Mouse (Mus musculus) adrenal gland, adult 18-20 months (tissue): ENCODE data around the gene Crxos. TPM values are rescaled to one million over a fixed set of nuclear protein-coding genes. Genes with fewer than 3 reads are reported as not detected.
A peak's percentile ranks its signal among the peaks of the same experiment; 100 is the strongest.
"Not testable (repeated sequence)": the region's sequence is repeated elsewhere in the genome, so short reads cannot be mapped to it uniquely, and the experiment has no call there.

Experiments used
- DNase-seq, 2 experiments: peaks; one replicate each; pipeline ENCODE4 v3.0.0; 2021 to 2022; ENCODE audit warnings: low spot score in 2 of 2
- long read RNA-seq, 2 experiments: library from polyadenylated mRNA; stranded (forward); transcript quantifications; one replicate each; pipeline ENCODE4 v2.0.0; 2021
- total RNA-seq, 2 experiments: library from RNA; stranded (reverse); gene quantifications; 1 replicate in 1 of 2; 2 replicates in 1 of 2; pipeline ENCODE4 v1.2.3; 2021

Gene Crxos
- under 1 TPM in 1 of 2 experiments, not detected in 1; 0.20 TPM for total RNA-seq
- long read RNA-seq, experiment 1, result 0 reads
- long read RNA-seq, experiment 2, result 0 reads

DNA sequence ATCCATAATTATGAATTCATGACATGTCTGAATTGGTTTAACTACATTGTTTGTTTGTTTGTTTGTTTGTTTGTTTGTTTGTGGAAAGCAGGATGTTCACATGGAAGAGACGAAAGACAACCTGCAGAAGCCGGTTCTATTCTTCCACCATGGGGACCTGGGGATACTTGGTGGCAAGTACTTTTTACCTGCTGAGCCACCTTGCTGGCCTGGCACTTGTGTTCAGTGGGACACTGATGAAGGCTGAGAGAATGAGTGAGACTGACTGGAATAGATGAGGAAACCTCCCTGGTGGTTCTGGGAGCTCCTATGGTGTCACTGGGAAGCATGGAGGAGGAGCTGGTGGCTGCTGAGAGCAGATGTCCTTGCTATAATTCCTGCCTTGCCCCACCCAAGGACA is at the start of gene Crxos:
TSS of gene Crxos (plus strand) at position 301 of the 400 bp plus-strand sequence.
- no peak for DNase-seq

DNA sequence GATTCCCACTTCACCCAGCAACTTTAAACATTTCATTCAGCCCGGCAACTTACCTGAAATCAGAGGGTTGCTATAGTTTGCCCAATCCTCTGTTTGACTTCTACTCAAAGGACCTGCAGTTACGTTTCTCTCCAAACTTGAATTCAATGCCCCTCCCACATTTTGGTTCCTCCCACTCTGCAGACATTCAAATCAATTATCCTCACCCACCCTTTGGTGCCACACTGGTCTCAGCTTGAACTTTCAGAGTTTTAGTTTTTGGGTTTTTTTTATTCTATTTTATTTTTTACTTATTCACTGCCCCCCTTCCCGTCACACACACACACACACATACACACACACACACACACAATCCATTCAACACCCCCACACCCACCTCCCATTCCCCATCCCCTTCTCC is 42.8 kb upstream of the Crxos start, which contains the start of gene Obox6:
TSS of gene Obox6 (minus strand) at position 101 of the 400 bp plus-strand sequence.
- DNase-seq, result no peak

DNA sequence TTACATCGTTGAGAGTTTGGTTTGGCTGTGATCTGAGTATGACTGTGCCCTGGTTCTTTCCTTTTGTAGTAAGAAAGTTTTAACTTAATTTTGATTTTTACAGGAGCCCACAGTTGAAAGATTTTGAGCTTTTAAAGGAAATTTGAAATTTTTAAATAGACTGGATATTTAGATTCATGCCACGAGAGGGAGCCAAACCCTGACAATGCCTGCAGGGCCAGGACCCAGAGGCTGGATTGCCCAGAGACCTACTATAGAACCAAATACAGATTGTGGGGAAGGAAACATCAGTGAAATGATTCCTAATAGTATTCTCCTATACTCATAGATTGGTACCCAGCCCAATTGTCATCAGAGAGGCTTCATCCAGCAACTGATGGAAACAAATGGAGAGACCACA is 22.8 kb upstream of the Crxos start:
- DNase-seq, result no peak

DNA sequence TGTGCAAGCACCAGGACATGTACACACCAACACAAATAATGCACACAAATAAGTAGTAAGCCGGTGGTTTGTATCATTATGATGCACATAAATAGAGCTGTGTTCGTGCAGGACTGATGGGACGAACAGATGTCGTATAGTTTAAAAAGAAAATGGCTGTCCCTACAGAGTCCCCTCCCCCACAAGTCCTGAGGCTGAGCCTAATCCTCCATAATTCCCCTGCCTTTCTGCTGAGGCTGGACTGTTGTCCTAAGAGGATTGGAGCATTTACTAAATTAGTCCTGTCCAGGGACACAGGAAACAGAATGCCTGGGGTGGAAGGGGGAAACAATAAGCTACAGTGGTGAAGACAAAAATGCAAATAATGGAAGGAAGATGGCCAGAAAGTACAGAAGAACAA is 18.3 kb upstream of the Crxos start:
- DNase-seq, result no peak

DNA sequence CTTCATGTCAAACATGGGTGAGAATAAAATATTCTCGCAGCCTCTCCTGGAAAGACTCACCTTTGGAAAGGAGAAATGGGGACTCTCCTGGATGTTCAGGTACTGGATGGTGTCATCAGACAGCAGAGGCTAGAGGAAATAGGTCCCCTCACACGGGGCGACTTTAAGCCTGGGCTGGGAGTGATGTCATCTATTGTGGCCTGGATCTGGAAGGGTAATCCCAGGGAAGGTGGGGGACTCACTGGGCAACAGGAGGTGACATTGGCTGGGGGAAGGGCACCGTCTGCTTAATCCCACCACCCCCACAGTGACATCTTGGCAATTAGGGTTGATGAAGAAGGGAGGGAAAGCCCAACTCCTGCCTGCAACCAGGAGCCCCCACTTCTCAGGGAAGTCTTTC is 2.7 kb upstream of the Crxos start, which contains the start of gene Crx:
TSS of gene Crx (minus strand) at position 213 of the 400 bp plus-strand sequence.
- DNase-seq, result no peak

DNA sequence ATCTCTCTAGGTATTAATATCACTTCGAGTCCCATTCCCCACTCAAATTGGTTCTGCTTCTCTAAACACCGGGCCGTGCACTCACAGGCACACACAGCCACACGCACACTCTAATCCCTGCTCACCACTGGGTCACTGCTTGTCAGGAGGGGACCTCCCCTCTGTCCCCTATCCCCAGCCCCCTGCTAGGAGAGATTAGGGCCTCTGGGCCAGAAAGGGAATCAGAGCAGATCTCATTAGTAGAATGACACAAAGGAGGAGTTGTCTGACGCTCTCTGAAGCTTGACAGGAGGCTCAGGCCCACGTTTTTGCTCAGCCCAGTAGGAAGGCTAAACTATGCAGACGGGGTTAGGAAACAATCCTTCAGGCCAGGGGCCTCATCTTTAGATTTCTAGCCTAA is 1.0 kb upstream of the Crxos start:
- DNase-seq, result no peak

DNA sequence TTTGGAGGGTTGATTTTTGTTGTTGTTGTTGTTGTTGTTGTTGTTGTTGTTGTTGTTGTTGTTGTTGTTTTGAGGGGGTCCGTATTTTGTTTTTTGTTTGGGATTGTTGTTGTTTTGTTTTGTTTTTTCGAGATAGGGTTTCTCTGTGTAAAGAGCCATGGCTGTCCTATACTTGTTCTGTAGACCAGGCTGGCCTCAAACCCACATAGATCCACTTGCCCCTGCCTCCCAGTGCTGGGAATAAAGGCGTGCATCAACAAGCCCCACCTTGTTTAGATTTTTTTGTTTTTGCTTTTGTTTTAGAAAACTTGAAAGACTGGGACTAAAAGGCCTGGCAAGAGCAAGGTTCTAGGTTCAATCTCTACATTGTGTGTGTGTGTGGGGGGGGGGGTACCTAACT is 586 bp upstream of the Crxos start:
- no peak for DNase-seq

DNA sequence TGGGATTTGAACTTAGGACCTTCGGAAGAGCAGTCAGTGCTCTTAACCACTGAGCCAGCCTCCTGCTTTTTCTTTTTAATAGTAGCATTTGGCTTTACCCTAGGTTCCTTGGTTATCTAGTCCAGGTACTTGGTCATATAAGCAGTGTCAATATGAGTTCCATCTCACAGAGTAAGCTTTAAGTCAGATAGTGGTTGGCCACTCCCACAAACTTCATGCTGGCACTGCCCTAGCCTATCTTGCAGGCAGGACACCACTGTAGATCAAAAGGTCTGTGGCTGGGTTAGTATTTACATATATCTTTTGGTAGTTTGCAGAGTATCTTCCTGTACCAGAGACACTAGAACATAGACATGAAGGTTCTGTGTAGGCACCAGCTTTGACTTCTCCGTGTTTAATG is 1.7 kb downstream of the Crxos start:
- DNase-seq, result no peak

DNA sequence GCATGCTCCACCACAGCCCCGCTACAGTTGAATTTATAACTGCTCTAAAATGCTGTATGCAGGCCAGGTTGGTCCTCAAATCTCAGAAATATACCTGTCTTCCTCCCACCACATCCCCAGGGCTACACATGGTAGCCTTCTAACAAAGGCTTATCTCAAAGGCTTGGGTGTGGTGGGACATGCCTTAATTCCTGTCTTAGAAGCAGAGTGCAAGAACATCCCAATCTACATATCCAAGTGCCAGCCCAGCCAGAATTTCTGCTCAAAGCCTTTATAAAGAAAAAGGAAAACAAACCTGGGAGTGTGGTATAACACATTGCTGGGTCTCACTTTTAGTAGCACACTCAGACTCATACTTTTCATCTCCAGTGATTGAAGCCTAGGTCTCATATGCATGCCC is 11.8 kb downstream of the Crxos start:
- DNase-seq, result no peak

DNA sequence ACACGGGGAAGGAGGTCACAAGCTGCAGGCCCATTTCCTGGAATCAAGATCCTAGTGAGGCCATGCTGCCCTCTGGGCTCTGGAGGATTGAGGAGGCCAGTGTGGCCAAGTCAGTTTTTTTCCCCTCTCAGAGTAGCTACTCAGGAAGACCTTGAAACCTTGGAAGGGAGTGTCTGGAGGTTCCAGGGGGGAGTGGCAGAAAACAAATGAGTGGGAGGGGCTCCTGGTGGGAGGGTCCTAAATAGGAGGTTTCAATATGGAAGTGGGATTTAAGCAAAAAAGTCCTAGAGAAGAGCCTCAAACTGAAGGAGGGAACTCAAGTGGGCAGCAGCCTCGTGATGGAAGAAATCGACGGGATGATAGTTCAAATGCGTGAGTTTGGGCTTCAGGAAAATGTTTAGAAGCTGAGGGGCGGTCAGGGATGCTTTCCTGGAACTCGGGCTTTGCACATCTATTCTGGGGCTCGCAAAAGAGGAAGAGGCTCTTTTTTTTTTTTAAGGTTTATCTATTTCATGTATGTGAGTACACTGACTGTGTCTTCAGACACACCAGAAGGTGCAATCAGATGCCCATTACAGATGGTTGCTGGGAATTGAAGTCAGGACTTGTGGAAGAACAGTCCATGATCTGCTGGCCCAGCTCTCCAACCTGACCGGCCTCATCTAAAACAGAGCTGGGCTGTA is 19.1 kb downstream of the Crxos start:
- no peak for DNase-seq

DNA sequence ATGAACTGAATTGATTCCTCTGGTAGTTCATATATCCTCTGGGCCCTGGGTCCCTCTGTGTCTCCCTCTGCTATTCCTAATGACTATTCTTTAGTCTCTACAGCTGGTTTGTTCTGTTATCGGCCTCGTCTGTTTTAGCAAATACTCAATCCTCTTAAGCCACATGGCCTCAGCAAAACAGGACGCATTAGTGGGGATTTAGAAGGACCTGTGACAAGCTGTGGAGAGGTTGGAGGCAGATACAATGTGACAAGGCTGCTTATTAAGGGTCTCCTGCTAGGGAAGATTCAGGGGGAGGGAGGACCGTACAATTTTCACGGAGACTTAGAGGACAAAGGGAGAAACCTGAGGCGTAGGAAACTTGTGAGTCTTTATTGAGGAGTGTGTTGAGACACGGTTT is 23.4 kb downstream of the Crxos start:
- no peak for DNase-seq

DNA sequence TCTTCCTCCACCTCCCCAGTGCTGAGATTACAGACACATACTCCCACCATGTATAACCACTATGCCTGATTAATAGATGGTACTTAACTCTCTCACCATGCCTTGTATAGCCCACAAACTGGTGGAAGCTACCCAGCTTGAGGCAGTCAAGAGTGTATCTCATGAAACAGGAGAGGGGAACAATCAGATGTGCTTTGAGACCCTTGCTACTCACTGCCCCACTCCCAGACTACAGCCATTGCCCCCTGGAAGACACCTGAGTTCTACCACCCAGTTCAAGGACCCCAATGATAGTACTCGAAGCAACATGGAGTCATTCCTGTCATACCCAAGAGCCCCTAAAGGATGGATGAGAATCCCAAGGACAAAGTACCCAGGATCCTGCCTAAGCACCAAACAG is 24.2 kb downstream of the Crxos start:
- no peak for DNase-seq

DNA sequence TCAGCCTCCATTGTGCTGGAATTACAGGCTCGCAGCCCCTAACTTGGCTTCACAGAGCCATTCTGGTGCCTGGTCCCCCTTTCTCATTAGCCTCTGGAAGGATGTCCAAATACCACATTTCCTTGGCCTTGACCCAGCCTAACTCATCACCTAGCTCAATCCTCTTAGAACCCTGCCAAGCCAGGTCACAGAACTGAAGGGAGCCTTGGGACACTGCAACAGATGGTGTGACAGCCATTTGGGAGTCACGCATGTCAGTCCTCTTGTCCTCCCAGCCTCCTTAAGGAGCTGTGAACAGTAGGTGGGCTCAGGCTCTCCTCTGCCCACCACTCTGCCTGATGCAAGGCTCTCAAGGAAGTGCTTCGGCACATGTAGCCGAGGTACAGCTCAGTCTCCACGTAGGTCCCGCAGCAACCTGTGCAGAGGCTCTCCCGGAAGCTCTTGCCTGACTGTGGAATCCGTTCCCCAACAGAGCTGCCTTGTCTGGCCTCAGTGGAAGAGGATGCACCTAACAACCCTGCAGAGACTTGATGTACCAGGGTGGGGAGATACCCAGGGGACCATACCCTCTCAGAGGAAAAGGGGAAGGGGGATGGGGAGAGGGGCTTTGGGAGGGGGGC is 25.7 kb downstream of the Crxos start:
- DNase-seq, result no peak

DNA sequence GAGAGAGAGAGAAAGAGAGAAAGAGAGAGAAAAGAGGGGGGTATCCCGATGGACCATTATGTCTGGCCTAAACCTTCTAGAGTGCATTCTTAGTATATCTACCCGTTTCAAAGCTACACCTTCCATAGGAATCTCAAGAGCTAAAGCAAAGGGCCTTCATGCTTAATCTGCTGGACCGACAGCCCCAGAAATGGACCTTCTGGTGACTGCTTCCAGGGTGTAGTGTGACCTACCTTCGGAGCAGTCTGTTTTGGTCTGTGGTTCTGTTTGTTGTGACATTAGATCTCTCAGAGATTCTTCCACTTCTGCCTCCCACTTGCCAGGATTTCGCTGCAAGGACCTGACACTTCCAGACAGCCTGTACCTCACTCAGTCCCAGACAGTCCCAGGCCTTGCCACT is 28.1 kb downstream of the Crxos start:
- no peak for DNase-seq

DNA sequence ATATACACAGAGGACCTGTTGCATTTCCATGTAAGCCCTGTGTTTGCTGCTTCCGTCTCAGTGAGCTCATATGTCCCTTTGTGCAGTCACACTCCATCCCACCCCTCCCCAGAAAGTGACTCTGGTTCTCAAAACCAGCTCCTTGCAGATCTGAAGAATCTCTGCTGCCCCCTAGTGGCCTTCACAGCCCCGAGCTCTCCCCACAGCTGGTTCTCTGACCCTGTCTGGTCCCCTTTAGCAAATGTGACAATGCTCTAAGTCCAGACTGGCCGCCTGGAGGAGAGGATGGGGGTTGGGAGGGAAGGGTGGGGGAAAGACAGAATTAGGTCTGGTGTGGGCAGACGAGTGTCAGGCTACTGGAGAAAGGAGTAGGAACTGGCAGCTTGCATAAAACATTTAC is 29.8 kb downstream of the Crxos start:
- peak; percentile 70 for DNase-seq

DNA sequence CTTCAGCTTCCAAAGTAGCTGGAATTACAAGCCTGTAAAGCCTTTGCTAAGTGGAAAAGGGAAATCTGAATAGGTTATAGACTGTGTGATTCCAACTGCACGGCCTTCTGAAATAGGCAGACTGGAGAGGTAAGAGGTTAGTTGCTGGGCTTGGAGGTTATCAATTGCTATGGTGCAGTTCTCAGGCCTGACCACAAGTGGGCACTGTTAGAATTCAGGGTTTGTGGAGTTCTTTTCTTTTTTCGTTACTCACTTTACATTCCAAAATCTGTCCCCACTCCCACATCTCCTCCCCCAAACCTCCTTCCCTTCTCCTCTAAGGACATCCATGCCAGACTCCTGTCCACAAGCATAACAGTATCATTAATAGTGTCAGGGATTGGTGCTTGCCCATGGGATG is 31.8 kb downstream of the Crxos start:
- peak; percentile 34 to 39 for DNase-seq

DNA sequence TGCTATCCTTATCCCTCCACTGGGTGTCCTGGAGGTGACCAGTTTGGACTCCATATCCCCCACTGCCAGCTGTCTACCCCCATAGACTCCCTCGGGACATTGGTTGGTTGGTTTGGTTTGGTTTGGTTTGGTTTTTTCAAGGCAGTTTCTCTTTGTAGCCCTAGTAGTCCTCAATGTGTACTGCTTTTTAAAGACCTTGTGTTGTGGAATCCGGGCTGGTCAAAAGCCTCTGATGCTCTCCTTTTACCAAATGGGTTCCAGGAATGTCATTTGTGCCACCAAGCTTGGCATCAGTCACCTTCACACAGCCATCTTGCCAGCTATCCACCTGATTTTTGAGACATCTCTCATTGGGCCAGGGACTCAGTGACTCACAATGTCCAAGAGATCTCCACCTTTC is 32.3 kb downstream of the Crxos start:
- DNase-seq, result no peak

DNA sequence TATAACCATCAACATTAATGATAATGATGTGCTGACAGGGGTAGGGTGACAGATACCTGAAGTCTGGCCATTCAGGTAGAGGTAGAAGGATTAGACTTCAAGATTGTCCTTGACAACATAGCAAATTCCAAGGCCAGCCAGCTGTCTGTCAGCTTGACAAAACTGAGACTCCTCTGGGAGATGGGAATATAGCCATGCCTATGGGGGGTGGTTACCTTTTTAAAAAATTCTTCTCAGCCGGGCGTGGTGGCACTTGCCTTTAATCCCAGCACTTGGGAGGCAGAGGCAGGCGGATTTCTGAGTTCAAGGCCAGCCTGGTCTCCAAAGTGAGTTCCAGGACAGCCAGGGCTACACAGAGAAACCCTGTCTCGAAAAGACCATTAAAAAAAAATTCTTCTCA is 33.3 kb downstream of the Crxos start:
- not testable (repeated sequence) for DNase-seq

DNA sequence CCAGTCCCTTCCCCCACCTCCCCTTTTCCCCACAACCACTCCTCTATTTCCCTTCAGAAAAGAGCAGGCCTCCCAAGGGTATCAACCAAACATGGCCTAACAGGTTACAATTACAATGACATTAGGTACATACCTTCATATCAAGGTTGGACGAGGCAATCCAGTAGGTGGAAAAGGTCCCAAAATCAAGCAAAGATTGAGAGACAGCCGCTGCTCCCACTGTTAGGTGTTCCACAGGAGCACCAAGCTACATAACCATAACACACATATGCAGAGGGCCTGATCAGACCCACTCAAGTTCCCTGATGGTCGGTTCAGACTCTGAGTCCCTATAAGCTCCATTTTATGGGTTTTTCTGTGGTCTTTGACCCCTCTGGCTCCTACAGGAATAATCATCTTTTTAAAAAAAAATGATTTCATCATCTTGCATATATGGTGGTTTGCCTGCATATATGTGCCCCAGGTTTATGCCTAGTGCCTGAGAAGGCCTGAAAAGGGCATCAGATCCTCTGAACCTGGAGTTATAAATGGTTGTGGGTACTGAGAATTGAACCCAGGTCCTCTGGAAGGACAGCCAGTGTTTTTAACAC is 33.8 kb downstream of the Crxos start:
- no peak for DNase-seq

DNA sequence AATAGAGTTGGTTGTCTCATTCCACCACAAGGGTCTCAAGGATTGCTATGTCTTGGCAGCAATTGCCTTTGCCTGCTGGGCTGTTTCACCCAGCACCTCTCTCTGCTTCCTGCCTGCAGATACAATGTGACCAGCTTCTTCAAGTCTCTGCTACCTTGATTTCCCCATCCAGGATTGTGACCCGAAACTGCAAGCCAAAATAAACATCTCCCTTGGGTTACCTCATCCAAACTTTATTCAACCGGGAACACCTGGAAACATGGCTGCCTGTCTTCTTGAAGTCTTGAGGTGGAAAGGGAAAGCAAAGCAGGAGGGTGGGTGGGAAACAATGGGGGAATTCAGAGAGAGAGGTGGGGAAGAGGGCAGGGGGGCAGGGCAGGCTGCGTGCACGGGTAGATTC is 34.6 kb downstream of the Crxos start:
- no peak for DNase-seq

DNA sequence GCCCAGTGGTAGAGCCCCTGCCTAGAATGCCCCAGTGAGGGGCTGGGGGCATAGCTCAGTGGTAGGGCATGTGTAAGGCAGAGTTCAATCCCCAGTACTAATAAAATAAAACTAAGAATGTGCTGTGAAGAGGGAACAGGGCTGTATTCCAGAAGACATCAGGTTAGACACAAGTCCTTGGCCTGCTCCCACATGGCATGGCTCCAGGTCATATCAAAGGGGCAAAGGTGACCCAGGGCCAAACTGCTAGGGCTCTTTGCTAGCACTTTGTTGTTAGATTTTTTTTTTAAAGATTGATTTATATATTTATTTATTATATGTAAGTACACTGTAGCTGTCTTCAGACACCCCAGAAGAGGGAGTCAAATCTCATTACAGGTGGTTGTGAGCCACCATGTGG is 36.0 kb downstream of the Crxos start:
- DNase-seq, result no peak

DNA sequence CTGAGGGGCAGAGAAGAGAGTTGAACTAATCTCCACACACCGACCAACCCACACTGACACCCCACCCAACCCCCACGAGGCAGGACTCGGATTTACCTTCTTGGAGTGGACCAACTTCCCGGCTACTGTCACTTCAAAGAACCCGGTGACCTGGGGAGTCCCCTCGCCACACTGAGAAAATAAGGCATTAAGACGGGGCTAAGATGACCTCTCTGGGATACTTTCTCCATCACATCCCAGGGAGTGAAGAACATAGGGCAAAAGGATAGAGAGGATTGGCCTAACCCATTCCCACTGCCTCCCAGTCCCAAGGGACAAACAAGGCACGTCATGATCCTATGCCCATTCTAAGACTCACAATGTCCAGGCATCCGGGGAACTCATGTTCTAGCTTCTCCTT is 37.5 kb downstream of the Crxos start:
- DNase-seq, result no peak
